Mouse (Mus musculus): Measurements from ENCODE around the gene Upp2. TPM values are rescaled to one million over a fixed set of nuclear protein-coding genes. Genes with fewer than 3 reads are reported as not detected.

Upp2 gene
- polyA plus RNA-seq, 1 experiment from 2014 or later, result 8.2 TPM

GRCm38 (mm10) chr2:58557045-58557845 lies 9.9 kb upstream of the Upp2 start:
- WGBS, result 79% methylated on average over 9 of the region's 9 CpGs
- Histone ChIP-seq H3K36me3 (no peaks in the 10 kb centered on the region), H3K9me3 (no peaks in the 10 kb centered on the region), H3K4me1 (peaks cover 13% of the 10 kb centered on the region), H3K9ac (no peak overlapping the region), H3K27ac (no peak overlapping the region), H3K27me3 (no peaks in the 10 kb centered on the region), H3K4me3 (no peak overlapping the region), H3K4me2 (no peak overlapping the region)
- ATAC-seq (ENCODE audit: insufficient number of reproducible peaks, low FRiP score, low TSS enrichment, low read depth), result no peak

- ATAC-seq (ENCODE audit: insufficient number of reproducible peaks, low FRiP score, low TSS enrichment, low read depth), result no peak
- H3K9ac ChIP-seq, result no peak overlapping the region
- no peaks in the 10 kb centered on the region for H3K36me3 ChIP-seq
- 58% methylated on average over 4 of the region's 4 CpGs for WGBS
- H3K4me3 ChIP-seq, result no peak overlapping the region
- H3K27me3 ChIP-seq, result no peaks in the 10 kb centered on the region
- H3K27ac ChIP-seq, result no peak overlapping the region
- no peak overlapping the region for H3K4me2 ChIP-seq
- H3K9me3 ChIP-seq, result no peaks in the 10 kb centered on the region
- peaks cover 33% of the 10 kb centered on the region for H3K4me1 ChIP-seq
These were observed 5.0 kb upstream of the Upp2 start for GRCm38 (mm10) chr2:58562137-58562536.

GRCm38 (mm10) chr2:58565267-58565666 lies 1.8 kb upstream of the Upp2 start:
- Histone ChIP-seq H3K9me3 (no peaks in the 10 kb centered on the region), H3K27ac (no peak overlapping the region), H3K9ac (no peak overlapping the region), H3K4me1 (peaks cover 36% of the 10 kb centered on the region), H3K36me3 (no peaks in the 10 kb centered on the region), H3K4me2 (peak overlapping the region; percentile 57), H3K4me3 (peak overlapping the region; percentile 87), H3K27me3 (no peaks in the 10 kb centered on the region)
- ATAC-seq (ENCODE audit: insufficient number of reproducible peaks, low FRiP score, low TSS enrichment, low read depth), result no peak
- WGBS, result 43% methylated on average over 6 of the region's 6 CpGs

- Histone ChIP-seq H3K36me3 (no peaks in the 10 kb centered on the region), H3K9ac (peak overlapping the region; percentile 91), H3K27ac (peak overlapping the region; percentile 97), H3K27me3 (no peaks in the 10 kb centered on the region), H3K9me3 (no peaks in the 10 kb centered on the region), H3K4me3 (peak overlapping the region; percentile 87), H3K4me2 (peak overlapping the region; percentile 57), H3K4me1 (peaks cover 36% of the 10 kb centered on the region)
- WGBS, result 4% methylated on average over 6 of the region's 6 CpGs
- ATAC-seq (ENCODE audit: insufficient number of reproducible peaks, low FRiP score, low TSS enrichment, low read depth), result peak; percentile 20; the same call in 1 of the 2 replicates
These were observed 1.1 kb upstream of the Upp2 start for GRCm38 (mm10) chr2:58566049-58566409.

- ATAC-seq (ENCODE audit: insufficient number of reproducible peaks, low FRiP score, low TSS enrichment, low read depth), result peak; percentile 35
- Histone ChIP-seq H3K9me3 (no peaks in the 10 kb centered on the region), H3K4me3 (peak overlapping the region; percentile 87), H3K4me1 (peaks cover 36% of the 10 kb centered on the region), H3K36me3 (no peaks in the 10 kb centered on the region), H3K4me2 (peak overlapping the region; percentile 59), H3K27ac (peak overlapping the region; percentile 97), H3K27me3 (no peaks in the 10 kb centered on the region), H3K9ac (peak overlapping the region; percentile 91)
- WGBS, result 0% methylated on average over 41 of the region's 78 CpGs
These were observed 560 bp upstream of the Upp2 start for GRCm38 (mm10) chr2:58566410-58567065.

GRCm38 (mm10) chr2:58567866-58568719 lies 995 bp downstream of the Upp2 start:
- H3K27ac ChIP-seq, result peak overlapping the region; percentile 97
- H3K27me3 ChIP-seq, result no peaks in the 10 kb centered on the region
- 9% methylated on average over 12 of the region's 12 CpGs for WGBS
- H3K4me3 ChIP-seq, result peak overlapping the region; percentile 87
- peak overlapping the region; percentile 59 for H3K4me2 ChIP-seq
- H3K9me3 ChIP-seq, result no peaks in the 10 kb centered on the region
- no peaks in the 10 kb centered on the region for H3K36me3 ChIP-seq
- peaks cover 26% of the 10 kb centered on the region for H3K4me1 ChIP-seq
- H3K9ac ChIP-seq, result peak overlapping the region; percentile 91; the same call in 1 of the 2 replicates
- no peak for ATAC-seq (ENCODE audit: insufficient number of reproducible peaks, low FRiP score, low TSS enrichment, low read depth)

GRCm38 (mm10) chr2:58568841-58569645 lies 1.9 kb downstream of the Upp2 start:
- Histone ChIP-seq H3K9me3 (no peaks in the 10 kb centered on the region), H3K4me1 (peaks cover 22% of the 10 kb centered on the region), H3K4me3 (no peak overlapping the region), H3K9ac (no peak overlapping the region), H3K36me3 (no peaks in the 10 kb centered on the region), H3K27ac (no peak overlapping the region), H3K27me3 (no peaks in the 10 kb centered on the region), H3K4me2 (no peak overlapping the region)
- no peak for ATAC-seq (ENCODE audit: insufficient number of reproducible peaks, low FRiP score, low TSS enrichment, low read depth)
- WGBS, result 63% methylated on average over 4 of the region's 4 CpGs

- H3K9ac ChIP-seq, result no peak overlapping the region
- ATAC-seq (ENCODE audit: insufficient number of reproducible peaks, low FRiP score, low TSS enrichment, low read depth), result no peak
- no peaks in the 10 kb centered on the region for H3K36me3 ChIP-seq
- no peak overlapping the region for H3K4me3 ChIP-seq
- no peaks in the 10 kb centered on the region for H3K27me3 ChIP-seq
- no peak overlapping the region for H3K27ac ChIP-seq
- 73% methylated on average over 2 of the region's 2 CpGs for WGBS
- H3K9me3 ChIP-seq, result no peaks in the 10 kb centered on the region
- H3K4me1 ChIP-seq, result no peaks in the 10 kb centered on the region
- no peak overlapping the region for H3K4me2 ChIP-seq
These were observed 7.1 kb downstream of the Upp2 start for GRCm38 (mm10) chr2:58574167-58574566.

- Histone ChIP-seq H3K9me3 (no peaks in the 10 kb centered on the region), H3K27ac (no peak overlapping the region), H3K4me3 (no peak overlapping the region), H3K27me3 (no peaks in the 10 kb centered on the region), H3K4me1 (peaks cover 13% of the 10 kb centered on the region), H3K36me3 (no peaks in the 10 kb centered on the region), H3K4me2 (no peak overlapping the region), H3K9ac (no peak overlapping the region)
- no peak for ATAC-seq (ENCODE audit: insufficient number of reproducible peaks, low FRiP score, low TSS enrichment, low read depth)
- WGBS, result 38% methylated on average over 10 of the region's 10 CpGs
These were observed 19.2 kb downstream of the Upp2 start for GRCm38 (mm10) chr2:58586311-58586710.

GRCm38 (mm10) chr2:58589637-58590036 lies 22.5 kb downstream of the Upp2 start:
- ATAC-seq (ENCODE audit: insufficient number of reproducible peaks, low FRiP score, low TSS enrichment, low read depth), result no peak

GRCm38 (mm10) chr2:58590055-58590454 lies 23.0 kb downstream of the Upp2 start:
- H3K36me3 ChIP-seq, result no peaks in the 10 kb centered on the region
- no peak overlapping the region for H3K4me3 ChIP-seq
- 100% methylated on average over 1 of the region's 1 CpGs for WGBS
- no peak for ATAC-seq (ENCODE audit: insufficient number of reproducible peaks, low FRiP score, low TSS enrichment, low read depth)
- no peak overlapping the region for H3K4me2 ChIP-seq
- H3K9ac ChIP-seq, result no peak overlapping the region
- peaks cover 19% of the 10 kb centered on the region for H3K4me1 ChIP-seq
- H3K27ac ChIP-seq, result no peak overlapping the region
- H3K27me3 ChIP-seq, result no peaks in the 10 kb centered on the region
- no peaks in the 10 kb centered on the region for H3K9me3 ChIP-seq

More at GRCm38 (mm10) chr2:58589637-58590036, 22.5 kb downstream of the Upp2 start:
- Histone ChIP-seq H3K4me3 (no peak overlapping the region), H3K4me1 (peaks cover 15% of the 10 kb centered on the region), H3K9me3 (no peaks in the 10 kb centered on the region), H3K36me3 (no peaks in the 10 kb centered on the region), H3K4me2 (no peak overlapping the region), H3K9ac (no peak overlapping the region), H3K27me3 (no peaks in the 10 kb centered on the region), H3K27ac (no peak overlapping the region)
- 55% methylated on average over 4 of the region's 4 CpGs for WGBS

All from limb, embryonic 15.5 days (tissue).